Mouse (Mus musculus) G1E (cell line): Measurements from ENCODE around the gene Col26a1. TPM values are rescaled to one million over a fixed set of nuclear protein-coding genes. Genes with fewer than 3 reads are reported as not detected.
A peak's percentile ranks its signal among the peaks of the same experiment; 100 is the strongest.
"Not testable (repeated sequence)": the region's sequence is repeated elsewhere in the genome, so short reads cannot be mapped to it uniquely, and the experiment has no call there.

Source experiments
- ATAC-seq: 2 replicates; pipeline ENCODE4 v1.8.0; 2016; ENCODE audit warnings: mild to moderate bottlenecking; ENCODE audit not compliant: insufficient number of reproducible peaks, poor library complexity, low FRiP score, severe bottlenecking; ENCODE audit errors: extremely low read depth
- DNase-seq: peaks from one replicate; pipeline ENCODE4 v3.0.0; 2012; ENCODE audit warnings: low spot score
- H3K27me3 ChIP-seq: 2 replicates; pipeline ENCODE4 v1.6.1; 2012; ENCODE audit warnings: mild to moderate bottlenecking, low read length, inconsistent platforms; ENCODE audit not compliant: insufficient read depth
- H3K36me3 ChIP-seq: replicated peaks from 2 replicates; pipeline ENCODE3; 2012; ENCODE audit warnings: mild to moderate bottlenecking, inconsistent platforms
- H3K4me1 ChIP-seq: 2 replicates; pipeline ENCODE4 v1.6.1; 2012; ENCODE audit warnings: low read depth, low read length, inconsistent platforms, mixed read lengths; ENCODE audit not compliant: insufficient read depth
- H3K4me3 ChIP-seq: 2 replicates; pipeline ENCODE4 v1.5.1; 2012; ENCODE audit warnings: low read depth, mild to moderate bottlenecking, inconsistent platforms, low read length, moderate library complexity, mixed read lengths
- H3K9me3 ChIP-seq: replicated peaks from 2 replicates; pipeline ENCODE4 v1.6.1; 2012; ENCODE audit warnings: inconsistent platforms
- CTCF ChIP-seq: IDR thresholded peaks from 2 replicates; pipeline ENCODE4 v1.5.1; 2012; ENCODE audit warnings: low read depth, low read length, inconsistent platforms, mixed read lengths
- GATA1 ChIP-seq: IDR thresholded peaks from 2 replicates; pipeline ENCODE4 v1.6.1; 2012; ENCODE audit warnings: borderline replicate concordance, low read length, inconsistent platforms, mixed read lengths
- GATA2 ChIP-seq: IDR thresholded peaks from 2 replicates; pipeline ENCODE4 v1.6.1; 2012; ENCODE audit warnings: low read depth, low read length, inconsistent platforms, borderline replicate concordance
- POLR2AphosphoS5 ChIP-seq: IDR thresholded peaks from 2 replicates; pipeline ENCODE4 v1.6.1; 2012; ENCODE audit warnings: low read depth, low read length, inconsistent platforms; ENCODE audit not compliant: insufficient replicate concordance
- TAL1 ChIP-seq: conservative IDR thresholded peaks from 2 replicates; pipeline ENCODE4 v1.6.1; 2012; ENCODE audit warnings: low read depth, low read length, inconsistent platforms, mixed read lengths
- polyA plus RNA-seq: library from polyadenylated mRNA; stranded (reverse); fragments of >175 nt; gene quantifications from 2 replicates; pipeline ENCODE4 v1.2.3, GENCODE M21; 2012
- total RNA-seq, 2 experiments: library from RNA; stranded (forward) in 1 of 2; stranded (reverse) in 1 of 2; fragments of 200-1000 nt in 1 of 2; fragments of >200 nt in 1 of 2; fragmentation: Nextera tagmentation in 1 of 2; gene quantifications; 2 replicates each; pipeline ENCODE4 v1.2.3; 2014 to 2017

Col26a1 gene
- total and polyA plus RNA-seq, 3 experiments, result 0.38 TPM; not detected in 2

DNA sequence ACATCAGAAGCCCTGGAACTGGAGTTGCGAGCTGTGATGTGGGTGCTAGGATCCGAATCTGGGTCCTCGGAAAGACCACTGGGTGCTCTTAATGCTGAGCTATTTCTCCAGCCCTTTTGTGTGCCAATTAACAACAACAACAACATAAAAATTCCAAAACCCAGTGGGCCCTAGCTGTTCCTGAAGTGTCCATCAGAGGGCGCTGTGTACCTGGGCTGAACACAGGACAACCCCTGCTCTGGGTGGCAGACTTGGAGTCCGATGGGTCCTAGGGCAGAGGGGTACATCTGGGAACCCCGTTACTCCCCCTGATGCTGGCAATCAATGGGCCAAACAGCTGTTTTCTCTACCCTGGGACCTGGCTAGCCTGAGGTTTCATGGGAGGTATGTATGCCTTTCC is 123.2 kb downstream of the Col26a1 start:
- Histone ChIP-seq H3K36me3 (no peaks in the 10 kb centered on the region), H3K9me3 (no peaks in the 10 kb centered on the region), H3K4me3 (no peak overlapping the region), H3K4me1 (no peaks in the 10 kb centered on the region), H3K27me3 (no peaks in the 10 kb centered on the region)
- TF ChIP-seq GATA2, result no peak
- no peak for TF ChIP-seq GATA1
- no peak for TF ChIP-seq TAL1
- TF ChIP-seq POLR2AphosphoS5, result no peak
- peak; percentile 46 for TF ChIP-seq CTCF
- ATAC-seq (no peak), DNase-seq (no peak)

DNA sequence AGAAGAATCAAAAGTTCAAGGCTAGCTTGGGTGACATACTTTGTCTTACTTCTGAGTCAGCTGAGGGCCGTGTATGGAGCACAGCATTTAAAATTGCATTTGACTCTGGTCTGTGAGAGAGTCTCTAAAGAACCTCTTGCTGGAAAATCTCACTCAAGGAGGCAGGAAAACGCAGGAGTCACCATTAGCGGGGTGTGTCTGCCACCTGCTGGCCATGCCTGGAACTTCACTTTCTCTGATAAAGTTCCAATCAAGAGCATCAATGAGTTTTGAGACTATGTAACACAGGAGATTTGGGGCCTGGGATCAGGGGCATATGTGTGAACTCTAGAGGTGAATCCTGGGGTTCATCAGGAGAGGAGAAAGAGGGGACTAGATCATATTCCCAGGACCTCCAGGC is 127.3 kb downstream of the Col26a1 start:
- peaks cover 15% of the 10 kb centered on the region for H3K9me3 ChIP-seq
- ATAC-seq (no peak), DNase-seq (peak; percentile 34)
- peak; percentile 53 for TF ChIP-seq CTCF
- no peak for TF ChIP-seq GATA2
- no peak for TF ChIP-seq GATA1
- no peak for TF ChIP-seq TAL1
- TF ChIP-seq POLR2AphosphoS5, result no peak
- no peak overlapping the region for H3K4me3 ChIP-seq
- H3K27me3 ChIP-seq, result peaks cover 3% of the 10 kb centered on the region; the same call in 1 of the 2 replicates
- H3K4me1 ChIP-seq, result no peaks in the 10 kb centered on the region
- no peaks in the 10 kb centered on the region for H3K36me3 ChIP-seq

DNA sequence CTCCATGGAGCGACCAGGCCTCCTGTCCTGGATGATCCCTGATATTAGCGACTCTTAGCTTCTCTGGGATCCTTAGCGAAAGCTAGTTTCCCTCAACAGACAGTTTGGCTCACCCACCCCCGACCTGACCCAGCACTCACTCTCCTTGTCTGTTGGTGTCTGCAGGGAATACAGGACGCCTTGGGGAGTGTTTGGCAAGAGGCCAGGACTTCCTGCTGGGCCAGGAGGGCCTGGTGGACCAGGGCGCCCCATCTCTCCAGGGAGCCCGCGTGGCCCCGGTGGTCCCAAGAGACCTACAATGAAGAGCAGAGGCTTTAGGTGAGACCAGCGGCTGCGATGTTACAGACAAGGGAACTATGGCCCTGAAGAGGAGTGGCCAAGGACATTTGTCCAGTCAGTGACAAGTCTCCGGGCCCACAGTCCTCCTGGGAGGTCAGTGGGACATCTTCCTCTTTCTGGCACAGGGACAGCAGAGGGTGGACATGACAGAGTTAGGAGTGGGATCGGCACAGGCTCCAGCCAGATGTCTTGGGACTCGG is 128.9 kb downstream of the Col26a1 start:
- TF ChIP-seq GATA1, result no peak
- TF ChIP-seq GATA2, result no peak
- no peak for TF ChIP-seq TAL1
- no peak for TF ChIP-seq POLR2AphosphoS5
- no peak for TF ChIP-seq CTCF

DNA sequence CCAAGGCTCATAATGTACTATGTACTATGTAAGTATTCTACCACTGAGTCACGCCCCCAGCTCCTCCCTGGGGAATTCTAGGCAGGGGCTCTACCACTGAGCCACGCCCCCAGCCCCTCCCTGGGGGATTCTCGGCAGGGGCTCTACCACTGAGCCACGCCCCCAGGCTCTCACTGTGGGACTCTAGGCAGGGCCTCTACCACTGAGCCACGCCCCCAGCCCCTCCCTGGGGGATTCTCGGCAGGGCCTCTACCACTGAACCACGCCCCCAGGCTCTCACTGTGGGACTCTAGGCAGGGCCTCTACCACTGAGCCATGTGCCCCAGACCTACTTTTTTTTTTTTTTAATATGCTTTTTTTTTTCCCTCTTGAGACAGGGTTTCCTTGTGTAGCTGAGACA is 129.8 kb downstream of the Col26a1 start:
- ATAC-seq, DNase-seq, H3K36me3 ChIP-seq, H3K4me1 ChIP-seq, H3K4me3 ChIP-seq, H3K27me3 ChIP-seq: not testable (repeated sequence)
- peaks cover 34% of the 10 kb centered on the region for H3K9me3 ChIP-seq

More for the DNA sequence above, 128.9 kb downstream of the Col26a1 start:
- Histone ChIP-seq H3K9me3 (peaks cover 25% of the 10 kb centered on the region), H3K36me3 (no peaks in the 10 kb centered on the region), H3K27me3 (peaks cover 3% of the 10 kb centered on the region; the same call in 1 of the 2 replicates), H3K4me3 (no peak overlapping the region), H3K4me1 (no peaks in the 10 kb centered on the region)
- DNase-seq (no peak), ATAC-seq (no peak)

DNA sequence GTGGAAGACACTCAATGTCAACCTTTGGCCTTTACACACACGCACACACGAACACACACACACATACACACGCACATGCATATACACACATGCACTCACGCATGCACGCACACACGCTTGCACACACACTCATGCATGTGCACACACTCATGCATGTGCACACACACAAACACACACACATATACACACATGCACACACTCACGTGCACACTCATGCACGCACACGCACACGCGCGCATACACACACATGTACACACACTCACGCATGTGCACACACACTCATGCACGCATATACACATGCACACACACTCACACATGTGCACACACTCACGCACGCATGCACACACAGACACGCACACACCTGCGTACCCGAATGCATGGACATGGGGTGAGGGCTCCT is 130.9 kb downstream of the Col26a1 start:
- Histone ChIP-seq H3K27me3 (peaks cover 3% of the 10 kb centered on the region; the same call in 1 of the 2 replicates), H3K9me3 (peaks cover 45% of the 10 kb centered on the region), H3K4me1 (no peaks in the 10 kb centered on the region), H3K36me3 (no peaks in the 10 kb centered on the region), H3K4me3 (peak overlapping the region; percentile 28; the same call in 1 of the 2 replicates)
- ATAC-seq (no peak), DNase-seq (no peak)
- TF ChIP-seq POLR2AphosphoS5 (peak; percentile 81; the same call in 1 of the 2 replicates), GATA2 (no peak)

DNA sequence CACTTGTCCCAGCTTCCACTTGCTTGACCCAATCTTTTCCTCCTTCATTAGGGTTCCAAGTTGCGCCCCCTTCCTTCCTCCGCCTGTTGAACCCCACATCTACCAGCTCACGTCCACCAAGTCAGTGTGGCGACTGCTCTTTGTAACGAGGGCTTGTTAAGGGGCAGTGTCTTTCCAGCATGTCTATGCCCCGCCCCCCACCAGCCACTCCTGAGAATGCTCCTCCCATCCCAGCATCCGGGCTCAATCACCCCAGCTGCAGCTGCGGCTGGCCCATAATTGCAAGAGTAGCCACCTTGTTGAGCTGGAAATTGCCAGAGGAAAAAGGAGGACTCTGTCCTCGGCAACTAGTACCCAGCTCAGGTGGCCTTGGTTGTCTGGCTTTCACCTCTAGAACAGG is 136.4 kb downstream of the Col26a1 start:
- H3K4me1 ChIP-seq, result no peaks in the 10 kb centered on the region
- no peak overlapping the region for H3K4me3 ChIP-seq
- H3K36me3 ChIP-seq, result no peaks in the 10 kb centered on the region
- DNase-seq (no peak), ATAC-seq (no peak)
- H3K9me3 ChIP-seq, result peaks cover 65% of the 10 kb centered on the region
- H3K27me3 ChIP-seq, result no peaks in the 10 kb centered on the region; the same call in 1 of the 2 replicates
- TF ChIP-seq TAL1, result no peak
- TF ChIP-seq POLR2AphosphoS5, result no peak
- no peak for TF ChIP-seq CTCF
- no peak for TF ChIP-seq GATA2
- TF ChIP-seq GATA1, result no peak

DNA sequence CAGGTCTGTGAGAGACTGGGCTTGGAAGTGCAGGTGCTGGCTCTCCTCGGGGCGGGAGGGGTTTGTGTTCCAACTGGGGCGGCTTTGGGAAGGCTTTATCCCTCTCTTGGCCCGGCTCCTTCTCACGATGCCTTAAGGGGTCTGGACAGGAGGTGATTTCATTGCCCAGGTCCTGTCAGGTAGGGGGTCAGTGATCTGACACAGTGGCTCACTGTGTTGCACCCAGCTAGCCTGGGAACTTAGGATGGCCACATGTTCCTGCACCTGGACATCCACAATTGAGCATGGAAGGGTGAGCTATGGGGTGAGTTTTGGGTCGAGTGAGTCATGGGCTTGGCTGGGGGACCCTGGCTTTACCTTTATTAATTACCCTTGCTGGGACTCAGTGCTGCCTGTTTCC is 144.1 kb downstream of the Col26a1 start:
- H3K36me3 ChIP-seq, result no peaks in the 10 kb centered on the region
- H3K9me3 ChIP-seq, result peaks cover 11% of the 10 kb centered on the region
- ATAC-seq (no peak), DNase-seq (no peak)
- no peaks in the 10 kb centered on the region for H3K4me1 ChIP-seq
- TF ChIP-seq GATA1 (no peak), GATA2 (no peak), CTCF (no peak), TAL1 (no peak), POLR2AphosphoS5 (no peak)
- no peaks in the 10 kb centered on the region; the same call in 1 of the 2 replicates for H3K27me3 ChIP-seq
- H3K4me3 ChIP-seq, result no peak overlapping the region

DNA sequence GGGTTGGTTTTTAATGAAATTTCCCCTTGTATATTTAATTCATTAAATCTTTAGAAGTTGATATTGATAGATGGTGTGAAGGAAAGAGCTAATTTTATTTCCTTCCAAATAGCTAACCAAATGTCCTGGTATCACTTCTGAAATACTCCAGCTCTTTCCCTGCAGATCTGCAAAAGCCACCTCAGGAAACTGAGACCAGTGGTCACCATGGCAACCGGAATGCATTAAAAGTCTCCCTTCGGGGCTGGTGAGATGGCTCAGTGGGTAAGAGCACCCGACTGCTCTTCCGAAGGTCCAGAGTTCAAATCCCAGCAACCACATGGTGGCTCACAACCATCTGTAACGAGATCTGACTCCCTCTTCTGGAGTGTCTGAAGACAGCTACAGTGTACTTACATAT is 156.7 kb downstream of the Col26a1 start:
- not testable (repeated sequence) for ATAC-seq, DNase-seq, H3K4me1 ChIP-seq, H3K4me3 ChIP-seq, H3K27me3 ChIP-seq, H3K36me3 ChIP-seq
- H3K9me3 ChIP-seq, result peaks cover 11% of the 10 kb centered on the region
